Mouse (Mus musculus): ENCODE measurements at regions not wholly inside any gene's neighbourhood (a gene's known extent, or its start where the extent isn't known, plus 50 kb on each side); places are given as distances from the start of the nearest gene placed in this dataset.
A peak's percentile ranks its signal among the peaks of the same experiment; 100 is the strongest.

- DNase-seq (ENCODE audit: low spot score in 2 of 2), result no peak
Measured at GRCm38 (mm10) chr9:68250011-68250410, 403.6 kb upstream of the Rora start.

GRCm38 (mm10) chr9:68254218-68254617 lies 399.4 kb upstream of the Rora start:
- no peak for DNase-seq (ENCODE audit: low spot score in 2 of 2)

- DNase-seq (ENCODE audit: low spot score in 2 of 2), result peak in 1 of 2 experiments; percentile 4
Measured at GRCm38 (mm10) chr9:68268551-68268950, 385.0 kb upstream of the Rora start.

GRCm38 (mm10) chr9:68302232-68302925 lies 351.2 kb upstream of the Rora start:
- DNase-seq (ENCODE audit: low spot score in 2 of 2), result no peak

- DNase-seq (ENCODE audit: low spot score in 2 of 2), result no peak
Measured at GRCm38 (mm10) chr9:68330721-68331120, 322.9 kb upstream of the Rora start.

- DNase-seq (ENCODE audit: low spot score in 2 of 2), result no peak
Measured at GRCm38 (mm10) chr9:68340921-68341320, 312.7 kb upstream of the Rora start.

DNA sequence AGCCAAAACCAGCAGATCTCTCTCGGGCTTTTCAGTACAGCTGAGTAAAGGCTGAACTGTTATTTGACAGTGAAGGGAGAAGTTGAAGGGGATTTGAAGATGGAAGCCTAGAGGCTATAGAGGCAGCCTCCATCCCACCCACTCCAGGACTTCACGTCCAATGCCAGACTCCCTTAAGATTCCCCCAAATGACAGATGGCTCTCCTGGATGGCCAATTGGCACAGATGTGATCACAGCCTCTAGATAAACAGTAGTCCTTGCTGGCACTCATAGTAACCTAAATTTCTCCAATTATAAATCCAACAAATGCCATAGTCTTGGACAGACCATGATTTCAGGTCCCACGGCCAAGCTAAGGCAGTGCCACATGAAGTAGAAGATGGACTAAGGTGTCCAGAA lies 312.1 kb upstream of the Rora start:
- no peak for DNase-seq (ENCODE audit: low spot score in 2 of 2)

- DNase-seq (ENCODE audit: low spot score in 2 of 2), result peak in 1 of 2 experiments; percentile 5
Measured at GRCm38 (mm10) chr9:68347426-68347825, 306.2 kb upstream of the Rora start.

DNA sequence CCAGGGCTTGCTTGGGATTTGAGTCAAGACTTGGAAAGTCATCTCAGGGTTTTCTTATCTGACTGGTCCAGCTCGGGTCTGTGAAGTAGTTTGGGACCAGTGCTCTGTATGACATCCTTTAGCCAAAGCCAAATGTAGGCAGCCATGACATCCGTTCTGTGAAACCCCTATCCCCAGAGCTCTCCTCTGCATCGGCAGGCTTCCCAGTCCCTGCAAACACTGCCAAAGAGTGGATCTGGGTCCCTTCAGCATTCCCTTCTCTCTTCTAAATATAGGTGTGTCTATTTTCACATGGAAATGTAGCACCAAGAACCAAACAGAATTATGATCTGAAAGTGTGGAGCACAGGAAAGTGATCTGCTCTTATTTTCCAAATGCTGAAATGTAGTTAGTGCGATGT lies 302.1 kb upstream of the Rora start:
- no peak for DNase-seq (ENCODE audit: low spot score in 2 of 2)

- peak; percentile 6 to 8 for DNase-seq (ENCODE audit: low spot score in 2 of 2)
Measured at GRCm38 (mm10) chr9:68354470-68354869, 299.1 kb upstream of the Rora start.

- DNase-seq (ENCODE audit: low spot score in 2 of 2), result no peak
Measured at GRCm38 (mm10) chr9:68356078-68356477, 297.5 kb upstream of the Rora start.

GRCm38 (mm10) chr9:68357231-68357630 lies 296.4 kb upstream of the Rora start:
- peak in 1 of 2 experiments; percentile 9 for DNase-seq (ENCODE audit: low spot score in 2 of 2)

DNA sequence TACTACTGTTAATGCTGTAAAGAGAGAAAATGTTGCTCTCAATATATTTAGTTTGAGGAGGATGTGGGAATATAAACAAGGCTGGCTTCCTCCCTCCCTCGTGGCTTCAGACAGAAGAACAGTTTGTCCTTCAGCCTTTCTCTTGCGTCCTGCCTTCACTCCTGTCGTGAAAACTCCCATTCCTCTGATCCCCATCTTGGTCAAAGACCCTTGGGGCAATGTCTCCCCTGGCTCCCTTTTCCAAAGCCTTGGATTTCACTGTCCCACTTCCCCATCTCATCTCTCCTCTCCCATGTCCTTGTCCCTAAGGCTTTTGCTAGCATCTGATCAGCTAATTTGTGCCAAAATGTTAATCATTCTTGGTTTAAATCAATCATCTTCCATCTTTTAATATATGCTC lies 286.6 kb upstream of the Rora start:
- no peak for DNase-seq (ENCODE audit: low spot score in 2 of 2)

- no peak for DNase-seq (ENCODE audit: low spot score in 2 of 2)
Measured at GRCm38 (mm10) chr9:68367556-68367955, 286.0 kb upstream of the Rora start.

- no peak for DNase-seq (ENCODE audit: low spot score in 2 of 2)
Measured at GRCm38 (mm10) chr9:68372726-68373125, 280.9 kb upstream of the Rora start.

DNA sequence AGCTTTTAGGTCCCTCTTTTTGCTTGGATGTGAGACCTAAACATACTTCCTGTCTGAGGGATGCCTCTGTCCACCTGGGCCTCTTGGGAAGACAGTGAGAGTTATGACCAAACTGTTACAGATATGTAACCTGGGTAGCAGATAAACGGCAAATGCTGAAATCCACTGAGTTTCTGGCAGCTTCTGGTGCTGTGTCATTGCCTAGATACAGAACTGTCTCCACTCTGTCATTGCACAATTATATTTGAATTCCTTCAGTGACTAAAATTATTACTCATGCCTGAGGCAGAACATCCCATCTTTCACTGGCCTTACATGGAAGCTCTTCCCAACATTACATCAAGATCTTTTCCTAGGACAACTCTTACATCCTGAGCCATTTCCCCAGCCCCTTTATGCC lies 277.4 kb upstream of the Rora start:
- DNase-seq (ENCODE audit: low spot score in 2 of 2), result no peak

- DNase-seq (ENCODE audit: low spot score in 2 of 2), result no peak
Measured at GRCm38 (mm10) chr9:68381871-68382270, 271.7 kb upstream of the Rora start.

GRCm38 (mm10) chr9:68400930-68401329 lies 252.7 kb upstream of the Rora start:
- DNase-seq (ENCODE audit: low spot score in 2 of 2), result no peak

DNA sequence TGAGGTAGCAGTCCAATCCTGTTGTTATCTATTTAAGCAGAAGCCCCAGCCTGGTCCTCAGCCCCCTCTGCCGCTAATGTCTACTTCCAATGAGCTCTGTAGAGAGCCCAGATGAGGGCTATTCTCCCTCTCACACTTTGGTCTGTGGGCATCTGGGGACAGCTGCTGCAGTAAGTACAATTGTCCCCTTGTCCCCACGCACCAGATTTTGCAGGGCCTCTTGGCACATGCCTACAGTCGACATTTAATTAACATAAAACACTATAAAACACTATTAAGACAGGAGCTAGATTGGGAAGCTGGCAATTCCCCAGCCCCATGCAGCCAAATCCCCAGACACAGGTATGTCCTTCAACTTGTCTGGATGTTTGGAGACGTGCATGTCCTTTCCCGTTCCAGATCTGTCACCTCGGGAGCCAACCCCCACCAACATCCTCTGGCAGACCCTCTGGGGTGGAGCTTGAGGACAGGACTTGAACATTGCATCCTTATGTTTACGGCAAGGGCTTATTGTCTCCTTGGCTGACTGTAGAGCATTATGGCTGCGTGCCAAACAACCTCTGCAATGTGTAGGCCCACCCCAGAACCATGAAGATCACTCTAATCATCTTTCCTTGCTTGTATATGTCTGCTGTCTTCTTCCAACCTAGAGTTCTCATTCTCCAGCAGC lies 251.3 kb upstream of the Rora start:
- DNase-seq (ENCODE audit: low spot score in 2 of 2), result peak; percentile 8 to 24

GRCm38 (mm10) chr9:68402981-68403380 lies 250.6 kb upstream of the Rora start:
- DNase-seq (ENCODE audit: low spot score in 2 of 2), result no peak

DNA sequence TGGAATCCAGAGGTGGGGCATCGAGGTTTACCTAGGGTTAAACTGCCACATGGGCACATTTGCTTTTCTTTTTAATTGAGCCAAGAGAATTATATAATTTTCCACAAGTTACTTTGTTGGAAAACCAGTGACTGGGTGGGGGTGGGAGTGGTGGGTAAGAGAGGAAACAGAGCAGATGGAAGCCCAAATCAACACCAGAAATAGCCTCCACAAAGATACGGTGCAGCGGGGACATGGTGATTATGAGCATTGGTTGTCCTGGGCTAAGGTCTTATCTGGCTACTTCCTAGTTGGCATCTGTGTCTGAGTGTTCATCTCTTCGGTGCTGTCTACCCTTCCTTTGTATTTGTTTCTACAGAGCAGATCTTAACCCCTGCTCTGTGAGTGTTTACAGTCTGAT lies 250.1 kb upstream of the Rora start:
- no peak for DNase-seq (ENCODE audit: low spot score in 2 of 2)

DNA sequence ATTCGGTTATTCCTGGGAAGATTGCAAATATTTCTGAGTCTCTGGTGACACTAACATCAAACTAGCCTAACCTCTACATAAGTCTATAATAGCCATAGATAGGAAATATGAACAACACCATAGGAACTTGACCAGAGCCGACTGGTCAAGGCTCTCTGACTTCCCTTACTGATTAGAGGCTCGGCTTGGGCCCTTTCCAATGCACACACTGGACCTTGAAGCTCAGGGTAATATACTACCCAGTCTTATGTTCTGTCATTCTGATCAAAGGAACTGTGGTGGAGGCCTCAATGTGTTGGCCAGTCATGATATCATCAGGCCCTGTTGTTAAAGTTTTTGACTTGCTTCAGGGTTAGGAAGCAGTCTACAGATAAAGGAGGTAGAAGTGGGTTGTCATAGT lies 243.8 kb upstream of the Rora start:
- DNase-seq (ENCODE audit: low spot score in 2 of 2), result no peak

DNA sequence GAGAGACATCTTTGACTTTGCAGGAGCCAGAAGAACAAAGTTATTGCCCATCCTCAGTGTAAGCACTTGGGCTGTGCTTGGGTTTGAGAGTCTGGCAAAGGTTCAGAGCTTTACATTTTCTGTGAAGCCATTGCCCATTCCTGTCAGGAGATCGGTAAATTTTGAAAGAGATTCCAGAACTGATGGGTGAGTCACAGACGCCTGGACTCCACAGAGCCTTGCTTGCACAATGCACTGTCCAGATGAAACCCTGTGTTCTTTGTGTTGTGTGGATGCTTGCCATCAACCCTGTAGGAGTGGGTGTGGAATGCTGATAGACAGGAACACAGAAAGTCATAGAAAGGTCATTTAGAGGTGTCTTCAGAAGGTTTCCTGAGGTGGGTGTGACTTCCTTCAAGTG lies 227.3 kb upstream of the Rora start:
- no peak for DNase-seq (ENCODE audit: low spot score in 2 of 2)

DNA sequence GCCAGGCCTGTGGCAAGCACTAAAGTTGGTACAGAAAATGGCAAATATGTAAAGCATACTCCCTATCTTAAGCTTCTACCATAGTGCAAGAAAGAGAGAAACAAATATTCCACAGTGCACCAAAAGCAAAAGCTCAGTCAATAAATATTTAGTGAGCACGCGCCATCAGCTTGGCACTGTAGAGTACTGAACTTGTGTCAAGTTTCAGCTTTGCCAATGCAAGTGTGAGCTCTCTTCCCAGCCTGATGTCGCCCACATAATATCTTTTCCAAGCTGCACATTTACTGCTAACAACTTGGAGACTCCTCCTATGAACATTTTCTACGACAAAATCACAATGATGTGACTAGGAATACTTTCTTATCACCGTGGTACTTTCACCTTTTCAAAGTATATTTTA lies 190.8 kb upstream of the Rora start:
- no peak for DNase-seq (ENCODE audit: low spot score in 2 of 2)
